Mouse (Mus musculus): ENCODE measurements around the gene Irf2bpl.

- TF ChIP-seq CTCF (IDR thresholded peaks at IDR 0.05): no peak
- TF ChIP-seq POLR2A (IDR thresholded peaks at IDR 0.05; ENCODE audit: insufficient read depth, low read depth, low read length): no peak
Observed at GRCm38 (mm10) chr12:86899461-86900179, 15.0 kb upstream of the Irf2bpl start.
